Mouse (Mus musculus): Measurements from ENCODE around the gene Nfia. TPM values are rescaled to one million over a fixed set of nuclear protein-coding genes. Genes with fewer than 3 reads are reported as not detected.

The Nfia gene
- polyA plus RNA-seq, 1 experiment: 41.2 TPM

DNA sequence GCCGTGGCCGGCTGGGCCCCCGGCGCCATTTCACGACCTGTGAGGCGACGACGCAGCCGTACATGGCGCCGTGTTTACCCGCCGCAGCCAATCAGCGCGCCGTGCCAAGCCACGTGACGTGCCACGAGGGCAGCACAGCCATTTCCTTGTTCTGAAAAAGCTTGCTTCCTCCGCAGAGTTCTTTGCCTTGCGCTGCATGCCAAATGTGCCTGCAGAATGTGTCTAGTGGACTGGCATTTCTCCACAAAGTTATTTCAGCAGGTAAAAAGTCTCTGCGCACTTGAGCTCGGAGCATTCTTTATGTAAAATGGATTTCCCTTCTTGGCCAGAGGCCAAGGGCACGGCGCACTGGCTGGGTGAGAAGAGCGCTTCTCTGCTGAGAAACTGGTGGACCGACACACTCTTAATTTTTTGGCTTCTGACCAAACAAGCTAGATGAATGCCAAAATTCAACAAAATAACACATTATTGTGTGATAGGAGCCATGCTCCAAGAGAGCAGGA is 96.5 kb downstream of the Nfia start:
- Histone ChIP-seq H3K27ac (ENCODE audit: insufficient read depth, low read length) (peak overlapping the region; percentile 92), H3K4me3 (replicated peaks; ENCODE audit: insufficient read depth, low read depth, low read length) (peak overlapping the region; percentile 53), H3K27me3 (ENCODE audit: control insufficient read depth, insufficient read depth, low read length) (no peaks in the 10 kb centered on the region), H3K4me1 (ENCODE audit: control insufficient read depth, insufficient read depth, low read length) (peaks cover 13% of the 10 kb centered on the region)
- 3% methylated on average over 27 of the region's 27 CpGs for WGBS
- TF ChIP-seq CTCF (IDR thresholded peaks at IDR 0.05; ENCODE audit: borderline replicate concordance, insufficient read depth, low read depth, low read length): no peak
- TF ChIP-seq POLR2A (IDR thresholded peaks at IDR 0.05; ENCODE audit: borderline replicate concordance, insufficient read depth, low read length): peak; percentile 69; the same call in 1 of the 2 replicates
- DNase-seq: peak; percentile 98

DNA sequence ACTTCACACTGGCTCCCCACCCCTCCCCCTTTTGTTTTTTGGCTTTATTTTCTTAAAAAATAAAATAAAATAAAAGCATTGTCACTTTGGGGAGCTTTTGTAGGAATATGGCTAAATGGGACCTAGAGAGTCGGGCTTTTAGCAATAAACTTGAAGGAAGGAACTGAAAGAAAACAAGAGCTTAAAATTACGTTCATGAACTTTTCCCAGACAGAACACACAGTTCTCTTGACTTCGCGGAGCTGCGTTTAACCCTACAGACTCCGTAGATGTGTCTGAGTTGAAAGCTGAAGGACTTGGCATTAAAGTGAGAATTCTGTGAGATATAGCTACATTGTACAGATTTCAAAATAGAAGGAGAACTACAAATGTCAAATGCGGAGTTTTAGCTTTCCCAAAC is 96.9 kb downstream of the Nfia start:
- H3K4me1 ChIP-seq (ENCODE audit: control insufficient read depth, insufficient read depth, low read length): peaks cover 16% of the 10 kb centered on the region
- H3K27ac ChIP-seq (ENCODE audit: insufficient read depth, low read length): peak overlapping the region; percentile 92; the same call in 1 of the 2 replicates
- peak overlapping the region; percentile 53 for H3K4me3 ChIP-seq (replicated peaks; ENCODE audit: insufficient read depth, low read depth, low read length)
- no peaks in the 10 kb centered on the region for H3K27me3 ChIP-seq (ENCODE audit: control insufficient read depth, insufficient read depth, low read length)
- peak in 1 of 2 experiments; percentile 30 for DNase-seq
- TF ChIP-seq POLR2A (IDR thresholded peaks at IDR 0.05; ENCODE audit: borderline replicate concordance, insufficient read depth, low read length): no peak
- no peak for TF ChIP-seq CTCF (IDR thresholded peaks at IDR 0.05; ENCODE audit: borderline replicate concordance, insufficient read depth, low read depth, low read length)
- 10% methylated on average over 7 of the region's 7 CpGs for WGBS

DNA sequence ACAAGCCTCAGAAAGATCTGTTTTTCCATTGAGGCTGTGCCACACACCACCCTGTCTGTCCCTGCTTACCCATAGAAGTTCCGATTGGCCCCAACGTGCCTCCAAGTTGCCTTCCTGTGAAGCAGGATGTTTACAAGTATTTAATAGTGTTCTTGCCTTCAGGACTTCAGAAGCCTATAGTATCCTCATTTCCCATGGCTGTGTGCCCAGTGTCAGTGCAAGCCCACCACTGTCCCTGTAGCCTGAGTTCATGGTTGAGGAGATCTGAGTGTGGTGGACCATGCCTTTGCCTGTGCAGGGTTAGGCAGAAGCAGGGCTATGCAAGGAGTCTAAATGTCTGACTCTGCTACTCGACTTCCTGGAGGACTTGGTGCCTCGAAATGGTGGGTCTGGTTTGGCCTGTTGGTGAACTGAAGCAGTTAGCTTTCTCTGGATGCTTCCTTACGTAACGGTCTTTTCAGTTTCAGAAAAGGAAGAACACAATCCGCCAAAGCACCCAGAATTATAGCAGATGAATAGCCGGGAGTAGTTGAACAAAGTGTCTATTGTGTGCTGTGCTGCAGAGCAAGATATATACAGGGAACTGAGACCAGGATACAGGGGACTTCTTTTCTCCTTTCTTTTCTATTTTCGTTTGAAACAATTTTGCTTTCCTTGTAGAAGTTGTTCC is 99.4 kb downstream of the Nfia start:
- Histone ChIP-seq H3K27ac (ENCODE audit: insufficient read depth, low read length) (peak overlapping the region; percentile 44; the same call in 1 of the 2 replicates), H3K27me3 (ENCODE audit: control insufficient read depth, insufficient read depth, low read length) (no peaks in the 10 kb centered on the region), H3K4me1 (ENCODE audit: control insufficient read depth, insufficient read depth, low read length) (peaks cover 18% of the 10 kb centered on the region), H3K4me3 (replicated peaks; ENCODE audit: insufficient read depth, low read depth, low read length) (no peak overlapping the region)
- no peak for DNase-seq
- TF ChIP-seq CTCF (IDR thresholded peaks at IDR 0.05; ENCODE audit: borderline replicate concordance, insufficient read depth, low read depth, low read length) (no peak), POLR2A (IDR thresholded peaks at IDR 0.05; ENCODE audit: borderline replicate concordance, insufficient read depth, low read length) (no peak)
- 57% methylated on average over 9 of the region's 9 CpGs for WGBS

DNA sequence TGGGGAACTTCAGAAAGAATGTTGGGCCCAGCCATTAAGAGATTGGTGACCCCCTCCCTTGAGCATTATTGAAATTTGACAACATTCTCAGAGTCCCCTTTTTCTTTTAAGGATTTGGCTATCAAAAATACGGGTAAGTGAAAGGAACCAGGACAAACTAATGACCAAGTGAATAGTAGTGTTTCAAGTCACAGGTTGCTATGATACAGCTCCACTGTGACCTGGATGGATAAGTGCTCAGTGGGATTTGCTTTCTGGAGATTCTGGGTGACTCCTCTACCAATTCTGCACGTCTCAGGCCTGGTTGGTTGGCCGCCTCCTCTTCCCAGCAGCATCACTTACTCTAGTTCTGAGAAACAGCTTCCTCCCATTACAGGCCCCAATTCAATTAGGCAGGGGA is 102.4 kb downstream of the Nfia start:
- Histone ChIP-seq H3K27ac (ENCODE audit: insufficient read depth, low read length) (no peak overlapping the region), H3K4me1 (ENCODE audit: control insufficient read depth, insufficient read depth, low read length) (peaks cover 25% of the 10 kb centered on the region), H3K4me3 (replicated peaks; ENCODE audit: insufficient read depth, low read depth, low read length) (no peak overlapping the region), H3K27me3 (ENCODE audit: control insufficient read depth, insufficient read depth, low read length) (no peaks in the 10 kb centered on the region)
- TF ChIP-seq CTCF (IDR thresholded peaks at IDR 0.05; ENCODE audit: borderline replicate concordance, insufficient read depth, low read depth, low read length): no peak
- no peak for TF ChIP-seq POLR2A (IDR thresholded peaks at IDR 0.05; ENCODE audit: borderline replicate concordance, insufficient read depth, low read length)
- WGBS: 61% methylated on average over 3 of the region's 3 CpGs
- DNase-seq: no peak

DNA sequence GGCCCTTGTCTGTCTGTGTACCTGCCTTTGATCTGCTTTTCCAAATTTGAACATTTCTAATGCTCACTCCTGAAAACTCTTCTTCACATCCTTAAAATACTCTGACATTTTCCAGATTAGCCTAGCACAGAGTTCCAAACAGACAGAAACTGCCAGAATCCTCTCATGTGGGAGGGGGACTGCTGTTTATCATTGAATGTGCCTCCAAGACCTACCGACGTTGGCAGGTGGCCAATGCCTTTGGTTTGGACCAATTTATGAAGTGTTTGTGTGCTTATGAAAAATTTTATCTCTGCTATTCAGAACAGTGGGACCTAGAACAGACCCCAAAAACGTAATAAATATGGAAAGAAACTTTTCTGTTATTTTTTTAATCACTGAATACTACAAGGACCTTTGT is 103.4 kb downstream of the Nfia start:
- Histone ChIP-seq H3K27me3 (ENCODE audit: control insufficient read depth, insufficient read depth, low read length) (no peaks in the 10 kb centered on the region), H3K4me3 (replicated peaks; ENCODE audit: insufficient read depth, low read depth, low read length) (no peak overlapping the region), H3K27ac (ENCODE audit: insufficient read depth, low read length) (no peak overlapping the region), H3K4me1 (ENCODE audit: control insufficient read depth, insufficient read depth, low read length) (peaks cover 25% of the 10 kb centered on the region)
- no peak for DNase-seq
- TF ChIP-seq CTCF (IDR thresholded peaks at IDR 0.05; ENCODE audit: borderline replicate concordance, insufficient read depth, low read depth, low read length) (no peak), POLR2A (IDR thresholded peaks at IDR 0.05; ENCODE audit: borderline replicate concordance, insufficient read depth, low read length) (no peak)
- 33% methylated on average over 3 of the region's 3 CpGs for WGBS

DNA sequence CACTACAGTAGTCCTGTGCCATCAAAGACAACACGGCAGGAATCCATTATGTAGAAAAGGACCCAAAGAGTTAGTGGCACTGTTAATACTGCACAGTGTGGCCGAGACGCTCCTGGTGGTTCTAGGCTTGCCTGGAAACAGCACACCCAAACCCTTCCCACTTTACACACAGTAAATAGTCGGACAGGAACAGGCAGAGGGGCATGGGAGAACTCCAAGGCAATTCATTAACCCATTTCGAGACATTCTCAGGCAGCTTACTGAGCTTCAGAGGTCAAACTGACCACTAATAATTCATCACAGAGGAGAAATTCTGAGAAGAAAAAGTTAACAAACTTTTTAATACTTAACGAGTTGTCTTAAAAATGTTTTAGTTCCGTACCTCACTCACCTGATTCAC is 107.2 kb downstream of the Nfia start:
- Histone ChIP-seq H3K27ac (ENCODE audit: insufficient read depth, low read length) (0 out of 2 replicates have a peak overlapping the region, but pooled peaks have one; percentile 18), H3K27me3 (ENCODE audit: control insufficient read depth, insufficient read depth, low read length) (no peaks in the 10 kb centered on the region), H3K4me3 (replicated peaks; ENCODE audit: insufficient read depth, low read depth, low read length) (no peak overlapping the region), H3K4me1 (ENCODE audit: control insufficient read depth, insufficient read depth, low read length) (peaks cover 13% of the 10 kb centered on the region; the same call in 1 of the 2 replicates)
- 70% methylated on average over 7 of the region's 7 CpGs for WGBS
- TF ChIP-seq POLR2A (IDR thresholded peaks at IDR 0.05; ENCODE audit: borderline replicate concordance, insufficient read depth, low read length): no peak
- TF ChIP-seq CTCF (IDR thresholded peaks at IDR 0.05; ENCODE audit: borderline replicate concordance, insufficient read depth, low read depth, low read length): no peak
- DNase-seq: no peak

DNA sequence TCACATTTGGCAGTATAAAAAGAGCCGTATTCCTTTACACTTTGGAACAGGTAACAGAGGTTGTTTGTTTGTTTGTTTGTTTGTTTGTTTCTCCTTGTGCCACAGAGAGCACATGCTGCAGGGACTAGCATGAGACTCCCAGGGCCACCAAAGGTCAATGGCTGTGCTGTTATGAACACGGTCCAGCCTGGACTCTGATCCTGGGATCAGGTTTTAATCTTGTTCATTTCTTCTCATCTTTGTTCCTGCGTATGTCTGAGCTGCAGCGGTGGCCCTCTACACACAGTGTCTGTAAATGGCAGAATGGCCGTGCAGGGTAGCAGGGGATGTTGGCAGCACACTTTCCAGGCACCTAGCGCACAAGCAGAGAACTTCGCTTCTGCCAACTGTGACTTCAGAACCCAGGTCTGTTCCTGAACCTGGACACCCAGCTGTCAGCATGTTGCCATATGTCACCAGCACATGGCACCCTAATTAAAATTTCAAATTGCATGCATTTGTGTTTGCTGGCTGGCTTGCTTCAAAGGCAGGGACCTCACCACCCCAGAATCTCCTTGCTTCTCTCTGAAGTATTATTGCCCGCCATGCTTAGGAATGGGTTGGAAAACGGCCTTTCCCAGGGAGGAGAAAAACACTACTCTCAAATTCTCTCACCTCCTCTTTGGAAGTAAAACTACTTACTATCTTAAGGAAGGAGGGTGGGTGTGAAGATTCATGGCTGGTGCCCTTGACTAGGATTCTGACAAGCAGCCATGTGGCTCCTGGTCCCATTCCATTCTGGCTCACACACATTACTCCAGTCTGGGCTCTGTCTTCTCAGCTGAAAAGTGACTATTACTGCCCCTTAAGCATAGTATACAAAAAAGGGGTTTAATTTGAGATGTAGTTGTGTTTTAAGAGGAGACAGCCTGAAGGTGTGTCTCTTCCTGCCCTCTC is 107.9 kb downstream of the Nfia start:
- 15% methylated on average over 9 of the region's 9 CpGs for WGBS
- Histone ChIP-seq H3K27ac (ENCODE audit: insufficient read depth, low read length) (peak overlapping the region; percentile 46; the same call in 1 of the 2 replicates), H3K27me3 (ENCODE audit: control insufficient read depth, insufficient read depth, low read length) (no peaks in the 10 kb centered on the region), H3K4me1 (ENCODE audit: control insufficient read depth, insufficient read depth, low read length) (peaks cover 13% of the 10 kb centered on the region; the same call in 1 of the 2 replicates), H3K4me3 (replicated peaks; ENCODE audit: insufficient read depth, low read depth, low read length) (no peak overlapping the region)
- DNase-seq: peak; percentile 92 to 94
- TF ChIP-seq CTCF (IDR thresholded peaks at IDR 0.05; ENCODE audit: borderline replicate concordance, insufficient read depth, low read depth, low read length): peak; percentile 18; the same call in 1 of the 2 replicates
- TF ChIP-seq POLR2A (IDR thresholded peaks at IDR 0.05; ENCODE audit: borderline replicate concordance, insufficient read depth, low read length): no peak
